Comparison of ENCODE assay signal across 9 mouse cellular contexts in genomic region chr3:109366411-109366851, GRCm38 (mm10). TPM values are rescaled to one million over a fixed set of nuclear protein-coding genes. Genes with fewer than 3 reads are reported as not detected.
A peak's percentile ranks its signal among the peaks of the same experiment; 100 is the strongest.
DNase-seq lines count a peak whose midpoint lies in the region; ATAC-seq and TF ChIP-seq lines count a peak whose summit lies in the region.
"Had no signal": no experiment of that assay in that cellular context is flagged by ENCODE, and none has a peak within 500 bp of the region (broad histone marks: within the 10 kb centered on the region; RNA-seq: fewer than 3 reads in every experiment).

No protein-coding gene starts in this region.

- WGBS in embryonic facial prominence, embryonic 11.5 days: 61% methylated on average over 7 of the region's 7 CpGs
- WGBS in embryonic facial prominence, embryonic 10.5 days: 68% methylated on average over 7 of the region's 7 CpGs
- 46% methylated on average over 7 of the region's 7 CpGs for WGBS in limb, embryonic 14.5 days
- WGBS in limb, embryonic 10.5 days: 73% methylated on average over 7 of the region's 7 CpGs
- WGBS in heart, embryonic 13.5 days: 32% methylated on average over 7 of the region's 7 CpGs

- DNase-seq in embryonic facial prominence, embryonic 11.5 days (ENCODE audit: low spot score): peak; percentile 9
- DNase-seq in embryonic facial prominence, embryonic 10.5 days (ENCODE audit: low spot score): no peak
- peak; percentile 24 for DNase-seq in limb, embryonic 14.5 days (ENCODE audit: low spot score)
- no peak for DNase-seq in limb, embryonic 10.5 days (ENCODE audit: low spot score)
- DNase-seq in cerebellum, adult 8-10 months: peak; percentile 2

- H3K36me3 ChIP-seq in embryonic facial prominence, embryonic 11.5 days (replicated peaks; ENCODE audit: control insufficient read depth, insufficient read depth, low read depth, low read length): no peaks in the 10 kb centered on the region
- H3K36me3 ChIP-seq in embryonic facial prominence, embryonic 10.5 days (replicated peaks): no peaks in the 10 kb centered on the region
- no peaks in the 10 kb centered on the region for H3K36me3 ChIP-seq in limb, embryonic 14.5 days (ENCODE audit: control insufficient read depth, insufficient read depth, low read length)
- no peaks in the 10 kb centered on the region for H3K36me3 ChIP-seq in limb, embryonic 10.5 days
- H3K36me3 ChIP-seq in heart, embryonic 13.5 days: no peaks in the 10 kb centered on the region

- no peak overlapping the region for H3K9ac ChIP-seq in embryonic facial prominence, embryonic 11.5 days (replicated peaks; ENCODE audit: low read length)
- H3K9ac ChIP-seq in limb, embryonic 14.5 days (ENCODE audit: low read depth, low read length, severe bottlenecking): no peak overlapping the region
- H3K9ac ChIP-seq in heart, embryonic 13.5 days: 0 out of 2 replicates have a peak overlapping the region, but pooled peaks have one; percentile 28

- no peaks in the 10 kb centered on the region for H3K27me3 ChIP-seq in embryonic facial prominence, embryonic 11.5 days (ENCODE audit: control insufficient read depth, insufficient read depth, low read length)
- H3K27me3 ChIP-seq in embryonic facial prominence, embryonic 10.5 days (replicated peaks; ENCODE audit: low read depth, poor library complexity, severe bottlenecking): no peaks in the 10 kb centered on the region
- no peaks in the 10 kb centered on the region for H3K27me3 ChIP-seq in limb, embryonic 14.5 days (ENCODE audit: control insufficient read depth, insufficient read depth, low read length)
- no peaks in the 10 kb centered on the region for H3K27me3 ChIP-seq in limb, embryonic 10.5 days (ENCODE audit: low read depth, poor library complexity, severe bottlenecking)
- H3K27me3 ChIP-seq in heart, embryonic 13.5 days (replicated peaks): no peaks in the 10 kb centered on the region
- H3K27me3 ChIP-seq: CH12.LX had no signal

- H3K4me1 ChIP-seq in embryonic facial prominence, embryonic 11.5 days (ENCODE audit: control insufficient read depth, insufficient read depth, low read length): no peaks in the 10 kb centered on the region
- H3K4me1 ChIP-seq in embryonic facial prominence, embryonic 10.5 days: peaks cover 11% of the 10 kb centered on the region
- peaks cover 4% of the 10 kb centered on the region for H3K4me1 ChIP-seq in limb, embryonic 14.5 days (ENCODE audit: control insufficient read depth, insufficient read depth, low read length)
- H3K4me1 ChIP-seq in limb, embryonic 10.5 days: peaks cover 8% of the 10 kb centered on the region; the same call in 1 of the 2 replicates
- peaks cover 57% of the 10 kb centered on the region for H3K4me1 ChIP-seq in heart, embryonic 13.5 days

- H3K9me3 ChIP-seq in embryonic facial prominence, embryonic 11.5 days (replicated peaks; ENCODE audit: control insufficient read depth, low read length): no peaks in the 10 kb centered on the region
- no peaks in the 10 kb centered on the region for H3K9me3 ChIP-seq in embryonic facial prominence, embryonic 10.5 days
- no peaks in the 10 kb centered on the region for H3K9me3 ChIP-seq in limb, embryonic 14.5 days (ENCODE audit: control insufficient read depth, low read length)
- H3K9me3 ChIP-seq in limb, embryonic 10.5 days (replicated peaks): no peaks in the 10 kb centered on the region
- H3K9me3 ChIP-seq in heart, embryonic 13.5 days: no peaks in the 10 kb centered on the region

- no peak overlapping the region for H3K4me3 ChIP-seq in embryonic facial prominence, embryonic 11.5 days (ENCODE audit: low read depth, low read length)
- no peak overlapping the region for H3K4me3 ChIP-seq in embryonic facial prominence, embryonic 10.5 days
- no peak overlapping the region for H3K4me3 ChIP-seq in limb, embryonic 14.5 days (replicated peaks; ENCODE audit: low read length)
- H3K4me3 ChIP-seq in limb, embryonic 10.5 days: no peak overlapping the region
- H3K4me3 ChIP-seq in heart, embryonic 13.5 days: no peak overlapping the region

- no peak overlapping the region for H3K27ac ChIP-seq in embryonic facial prominence, embryonic 11.5 days (replicated peaks; ENCODE audit: low read depth, low read length)
- H3K27ac ChIP-seq in embryonic facial prominence, embryonic 10.5 days (replicated peaks): no peak overlapping the region
- H3K27ac ChIP-seq in limb, embryonic 14.5 days (replicated peaks; ENCODE audit: low read depth, low read length): no peak overlapping the region; the same call in 1 of the 2 replicates
- H3K27ac ChIP-seq in limb, embryonic 10.5 days: no peak overlapping the region
- H3K27ac ChIP-seq in heart, embryonic 13.5 days (replicated peaks): peak overlapping the region; percentile 55

- TF ChIP-seq POLR2A in limb, embryonic 14.5 days (IDR thresholded peaks at IDR 0.05; ENCODE audit: borderline replicate concordance, extremely low read depth, insufficient read depth, insufficient read length): no peak

- H3K4me2 ChIP-seq in embryonic facial prominence, embryonic 11.5 days (ENCODE audit: low read depth, low read length): no peak overlapping the region
- H3K4me2 ChIP-seq in limb, embryonic 14.5 days (replicated peaks; ENCODE audit: low read depth, low read length, severe bottlenecking): no peak overlapping the region
- H3K4me2 ChIP-seq in heart, embryonic 13.5 days: 0 out of 2 replicates have a peak overlapping the region, but pooled peaks have one; percentile 1

- no peak for ATAC-seq in embryonic facial prominence, embryonic 11.5 days (replicated peaks; ENCODE audit: insufficient number of reproducible peaks, low FRiP score, low TSS enrichment, low read depth)
- ATAC-seq in limb, embryonic 14.5 days (ENCODE audit: low FRiP score, low read depth): no peak
- no peak for ATAC-seq in heart, embryonic 13.5 days (ENCODE audit: extremely low read depth, insufficient number of reproducible peaks, low FRiP score, low TSS enrichment)
- ATAC-seq in megakaryocyte, adult 5-6 weeks (ENCODE audit: poor library complexity, severe bottlenecking): no peak
- no peak for ATAC-seq in megakaryocyte progenitor cell, adult 5-6 weeks (replicated peaks; ENCODE audit: poor library complexity)

RNA-seq across cellular contexts. Expression of gene Vav3, which starts 26.0 kb away (rescaled TPM):
- 7.2 TPM in 2 replicates for polyA plus RNA-seq in embryonic facial prominence, embryonic 11.5 days (2014; fragmentation: Nextera tagmentation; extraction: Ambion mirVana)
- 5.3 and 6.1 TPM in 2 replicates for polyA plus RNA-seq in embryonic facial prominence, embryonic 10.5 days (2016; fragmentation: Nextera tagmentation; extraction: Ambion mirVana)
- 9.5 and 10.8 TPM in 2 replicates for polyA plus RNA-seq in limb, embryonic 14.5 days (2012; rRNA removed)
- 26.1 and 33.0 TPM in 2 replicates for polyA plus RNA-seq in limb, embryonic 14.5 days (2014; fragmentation: Nextera tagmentation; extraction: Ambion mirVana)
- 3.0 and 3.4 TPM in 2 replicates for polyA plus RNA-seq in limb, embryonic 10.5 days (2016; fragmentation: Nextera tagmentation; extraction: Ambion mirVana)
- 7.4 and 7.5 TPM in 2 replicates for polyA plus RNA-seq in heart, embryonic 13.5 days (2015; fragmentation: Nextera tagmentation; extraction: Ambion mirVana)
- 44.2 and 49.7 TPM in 2 replicates for total RNA-seq in megakaryocyte, adult 5-6 weeks (2015)
- total RNA-seq in megakaryocyte, adult 5-6 weeks (2017): 60.9 and 67.8 TPM in 2 replicates
- total RNA-seq in megakaryocyte progenitor cell, adult 5-6 weeks (2015): 56.5 and 64.3 TPM in 2 replicates
- 62.2 and 78.0 TPM in 2 replicates for total RNA-seq in megakaryocyte progenitor cell, adult 5-6 weeks (2017)

Comparison
In these comparisons a context has a peak if more than half of its experiments do, and no peak if none do; other contexts are left out.
1. DNase-seq: peak in embryonic facial prominence, embryonic 11.5 days (single experiment), limb, embryonic 14.5 days (single experiment) and cerebellum, adult 8-10 months (single experiment); none in embryonic facial prominence, embryonic 10.5 days (single experiment) and limb, embryonic 10.5 days (single experiment).